Mouse (Mus musculus) skeletal muscle tissue, postnatal 0 days (tissue): ENCODE results near the gene Olfr187. TPM values are rescaled to one million over a fixed set of nuclear protein-coding genes. Genes with fewer than 3 reads are reported as not detected.

Experiments
- polyA plus RNA-seq: library from polyadenylated mRNA; unstranded; fragments of >200 nt; fragmentation: Nextera tagmentation; extraction: Ambion mirVana; gene quantifications from 2 replicates; pipeline ENCODE4 v1.2.1, GENCODE M21; 2015

Olfr187 gene
- not detected in 2 replicates for polyA plus RNA-seq

DNA sequence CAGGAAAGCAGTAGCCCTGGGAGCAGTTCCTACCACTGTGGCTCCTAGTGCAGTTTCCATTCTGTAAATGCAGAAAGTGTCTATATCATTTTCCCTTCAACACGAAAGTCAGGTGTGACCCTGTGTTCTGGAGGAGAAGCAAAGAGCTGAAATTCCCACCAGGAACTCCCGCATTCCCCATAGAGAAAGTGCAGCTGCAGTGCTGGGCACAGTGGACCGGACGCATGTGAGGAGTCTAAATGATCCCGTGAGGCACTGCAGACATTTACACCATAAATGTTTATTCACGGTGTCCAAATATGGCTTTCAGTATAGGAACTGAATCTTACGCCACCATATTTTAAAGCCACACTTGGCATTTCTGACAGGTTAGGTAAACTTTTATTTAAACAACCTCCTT, at the start of gene Olfr187:
TSS of gene Olfr187 (minus strand) at position 58 of the 400 bp plus-strand sequence.

DNA sequence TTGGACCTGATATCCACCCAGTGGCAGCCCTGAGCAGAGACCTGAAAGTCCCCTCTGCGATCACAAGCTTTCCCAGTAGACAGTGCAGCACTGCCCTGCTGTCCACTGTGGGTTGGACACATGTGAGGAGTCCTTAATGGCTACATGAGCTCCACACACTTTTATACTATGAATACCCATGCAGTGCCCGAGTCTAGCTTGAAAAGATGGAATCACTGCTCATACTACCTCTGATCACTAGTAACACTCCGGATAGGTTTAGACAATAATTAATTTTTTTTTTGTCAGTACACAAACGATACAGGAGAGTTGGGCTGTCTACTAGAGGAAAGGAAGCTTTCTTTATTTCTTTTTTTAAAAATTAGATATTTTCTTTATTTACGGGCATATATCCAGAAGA, 38.3 kb upstream of the Olfr187 start, which contains the start of gene Olfr190:
TSS of gene Olfr190 (minus strand) at position 101 of the 400 bp plus-strand sequence.

DNA sequence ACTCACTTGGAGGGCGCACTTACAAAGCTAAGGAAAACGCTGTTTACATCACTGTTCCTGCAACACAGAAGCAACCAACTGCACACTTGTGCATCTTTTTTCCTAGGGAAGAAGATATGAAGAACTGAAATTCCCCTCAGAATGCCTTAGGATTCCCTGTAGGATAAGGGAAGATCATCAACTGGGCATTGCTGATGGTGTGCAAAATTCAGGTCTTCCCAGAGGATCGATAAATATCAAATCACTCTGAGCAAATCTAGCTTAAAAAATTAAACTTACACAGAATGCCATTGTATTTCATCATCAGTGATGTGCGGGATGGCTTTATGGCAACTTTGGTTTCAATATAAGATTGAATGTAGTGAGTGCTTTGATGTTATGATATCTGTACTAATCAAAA, 9.4 kb downstream of the Olfr187 start, which contains the start of gene Olfr186:
TSS of gene Olfr186 (minus strand) at position 101 of the 400 bp plus-strand sequence.

DNA sequence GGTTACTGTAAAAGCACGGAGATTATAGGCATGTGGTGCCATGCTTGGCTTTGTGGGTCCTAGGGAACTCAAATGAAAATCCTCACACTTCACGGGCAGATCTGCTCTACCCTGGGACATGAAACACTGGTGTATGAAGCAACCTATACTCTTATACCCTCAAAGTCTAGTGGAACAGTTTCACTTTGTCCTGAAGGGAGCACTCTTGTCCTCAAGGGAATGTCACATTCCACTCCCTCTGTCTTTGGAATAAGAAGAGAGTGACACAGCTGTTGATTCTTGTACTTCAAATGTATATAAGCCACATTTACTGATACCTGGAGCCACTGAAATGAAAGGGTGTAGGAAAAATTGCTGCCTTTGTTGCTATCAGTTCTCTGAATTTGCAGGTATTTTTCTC, 44.5 kb downstream of the Olfr187 start, which contains the start of gene Olfr183:
TSS of gene Olfr183 (plus strand) at position 301 of the 400 bp plus-strand sequence.

Other genes with a start within 250 kb of the Olfr187 start
- gene Olfr173, start 239.5 kb downstream of the Olfr187 start, polyA plus RNA-seq = not detected in 2 replicates
- not detected in 2 replicates for gene Olfr175-ps1, start 213.0 kb downstream of the Olfr187 start, polyA plus RNA-seq
- not detected in 2 replicates for gene Olfr177, start 165.0 kb downstream of the Olfr187 start, polyA plus RNA-seq
- gene Olfr178, start 147.7 kb downstream of the Olfr187 start, polyA plus RNA-seq = not detected in 2 replicates
- not detected in 2 replicates for gene Olfr181, start 111.0 kb downstream of the Olfr187 start, polyA plus RNA-seq
- gene Olfr180, start 110.4 kb downstream of the Olfr187 start, polyA plus RNA-seq = not detected in 2 replicates
- gene Olfr183, start 44.4 kb downstream of the Olfr187 start, polyA plus RNA-seq = not detected in 2 replicates
- gene Olfr186, start 9.5 kb downstream of the Olfr187 start, polyA plus RNA-seq = not detected in 2 replicates
- gene Olfr190, start 38.2 kb upstream of the Olfr187 start, polyA plus RNA-seq = not detected in 2 replicates
- gene Olfr191, start 50.1 kb upstream of the Olfr187 start, polyA plus RNA-seq = not detected in 2 replicates
- not detected in 2 replicates for gene Olfr193, start 72.1 kb upstream of the Olfr187 start, polyA plus RNA-seq
- gene Olfr194, start 81.3 kb upstream of the Olfr187 start, polyA plus RNA-seq = not detected in 2 replicates
- not detected in 2 replicates for gene Olfr195, start 107.3 kb upstream of the Olfr187 start, polyA plus RNA-seq
- not detected in 2 replicates for gene Olfr196, start 130.7 kb upstream of the Olfr187 start, polyA plus RNA-seq
- not detected in 2 replicates for gene Olfr198, start 163.8 kb upstream of the Olfr187 start, polyA plus RNA-seq
- not detected in 2 replicates for gene Olfr199, start 180.0 kb upstream of the Olfr187 start, polyA plus RNA-seq
- not detected in 2 replicates for gene Olfr201, start 232.9 kb upstream of the Olfr187 start, polyA plus RNA-seq
- gene Olfr202, start 247.0 kb upstream of the Olfr187 start, polyA plus RNA-seq = not detected in 2 replicates